In the genomic region with DNA sequence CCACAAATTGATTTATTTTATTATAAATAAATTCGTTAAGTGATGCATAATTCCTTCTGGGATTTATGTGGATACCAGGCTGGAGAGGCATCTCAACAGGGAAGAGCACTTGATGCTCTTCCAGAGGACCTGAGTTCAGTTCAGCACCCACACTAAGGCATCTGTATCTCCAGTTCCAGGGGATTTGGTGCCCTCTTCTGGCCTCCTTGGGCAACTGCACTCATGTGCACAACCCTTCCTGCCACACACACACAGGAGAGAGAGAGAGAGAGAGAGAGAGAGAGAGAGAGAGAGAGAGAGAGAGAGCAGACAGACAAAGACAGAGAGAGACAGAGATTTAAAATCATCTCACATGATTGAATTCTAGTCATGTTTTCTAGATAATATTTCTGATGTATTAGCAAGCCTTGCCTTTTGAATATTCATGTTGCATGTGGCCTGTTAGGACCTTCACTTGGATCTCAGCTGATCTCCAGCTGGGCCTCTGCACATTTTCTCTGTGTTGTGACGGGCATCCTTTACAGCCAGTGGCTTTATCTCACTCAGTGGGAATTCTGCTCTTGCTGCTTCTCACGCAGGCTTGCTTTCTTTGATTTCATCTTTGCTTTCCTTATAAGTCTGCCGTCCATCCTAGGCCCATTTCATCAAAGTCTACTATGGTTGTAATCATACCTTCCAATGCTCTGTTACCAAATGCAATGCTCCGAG, we compare ENCODE assay signal across 12 mouse cellular contexts.
A peak's percentile ranks its signal among the peaks of the same experiment; 100 is the strongest.
DNase-seq lines count a peak whose midpoint lies in the region; ATAC-seq lines count a peak whose summit lies in the region.
"Had no signal": no experiment of that assay in that cellular context is flagged by ENCODE, and none has a peak within 500 bp of the region (broad histone marks: within the 10 kb centered on the region; RNA-seq: fewer than 3 reads in every experiment).

No protein-coding gene starts in this region.

- H3K4me3 ChIP-seq in forebrain, embryonic 15.5 days, result no peak overlapping the region
- H3K4me3 ChIP-seq in forebrain, embryonic 14.5 days (ENCODE audit: low read depth, low read length), result no peak overlapping the region
- no peak overlapping the region for H3K4me3 ChIP-seq in midbrain, embryonic 11.5 days (ENCODE audit: low read depth, low read length)
- no peak overlapping the region for H3K4me3 ChIP-seq in midbrain, embryonic 14.5 days (replicated peaks; ENCODE audit: low read depth, low read length)
- H3K4me3 ChIP-seq: embryonic facial prominence, embryonic 15.5 days had no signal

- no peak for DNase-seq in forebrain, embryonic 14.5 days (ENCODE audit: low spot score)
- peak; percentile 49 for DNase-seq in midbrain, embryonic 11.5 days (ENCODE audit: low spot score, missing footprints)
- DNase-seq in midbrain, embryonic 14.5 days, result no peak
- peak; percentile 33 to 36 for DNase-seq in cerebellum, adult 18-20 months
- peak; percentile 22 for DNase-seq in testis, postnatal 14 days (ENCODE audit: low spot score)
- DNase-seq in left cerebral cortex, postnatal 25 days (ENCODE audit: low spot score in 2 of 2), result no peak
- DNase-seq: adrenal gland, postnatal 14 days; lung, adult 18-20 months had no signal

- 68% methylated on average over 5 of the region's 5 CpGs for WGBS in forebrain, embryonic 15.5 days
- 68% methylated on average over 5 of the region's 5 CpGs for WGBS in forebrain, embryonic 14.5 days
- 77% methylated on average over 5 of the region's 5 CpGs for WGBS in midbrain, embryonic 11.5 days
- 62% methylated on average over 5 of the region's 5 CpGs for WGBS in midbrain, embryonic 14.5 days

- no peak overlapping the region for H3K4me2 ChIP-seq in forebrain, embryonic 15.5 days (replicated peaks)
- H3K4me2 ChIP-seq in forebrain, embryonic 14.5 days (ENCODE audit: low read length), result no peak overlapping the region
- no peak overlapping the region for H3K4me2 ChIP-seq in midbrain, embryonic 11.5 days
- H3K4me2 ChIP-seq in midbrain, embryonic 14.5 days (ENCODE audit: low read length), result no peak overlapping the region
- H3K4me2 ChIP-seq: embryonic facial prominence, embryonic 15.5 days; hindbrain, embryonic 14.5 days had no signal

- no peak overlapping the region for H3K9ac ChIP-seq in forebrain, embryonic 15.5 days (replicated peaks)
- no peak overlapping the region for H3K9ac ChIP-seq in forebrain, embryonic 14.5 days (ENCODE audit: low read length)
- H3K9ac ChIP-seq in midbrain, embryonic 11.5 days (ENCODE audit: low read length), result no peak overlapping the region
- H3K9ac ChIP-seq in midbrain, embryonic 14.5 days (replicated peaks; ENCODE audit: low read length), result no peak overlapping the region
- H3K9ac ChIP-seq: embryonic facial prominence, embryonic 15.5 days; hindbrain, embryonic 14.5 days had no signal

- no peaks in the 10 kb centered on the region for H3K9me3 ChIP-seq in forebrain, embryonic 15.5 days
- 0 out of 2 replicates have a peak, but pooled peaks cover 3% of the 10 kb centered on the region for H3K9me3 ChIP-seq in forebrain, embryonic 14.5 days (replicated peaks; ENCODE audit: control insufficient read depth, low read length)
- peaks cover 2% of the 10 kb centered on the region; the same call in 1 of the 2 replicates for H3K9me3 ChIP-seq in midbrain, embryonic 11.5 days (ENCODE audit: control insufficient read depth, low read length)
- no peaks in the 10 kb centered on the region for H3K9me3 ChIP-seq in midbrain, embryonic 14.5 days (ENCODE audit: control insufficient read depth, low read length)

- no peaks in the 10 kb centered on the region for H3K27me3 ChIP-seq in forebrain, embryonic 15.5 days
- no peaks in the 10 kb centered on the region for H3K27me3 ChIP-seq in forebrain, embryonic 14.5 days (replicated peaks; ENCODE audit: control insufficient read depth, insufficient read depth, low read length)
- H3K27me3 ChIP-seq in midbrain, embryonic 11.5 days (ENCODE audit: control insufficient read depth, insufficient read depth, low read length), result no peaks in the 10 kb centered on the region
- H3K27me3 ChIP-seq in midbrain, embryonic 14.5 days (ENCODE audit: control insufficient read depth, insufficient read depth, low read length), result no peaks in the 10 kb centered on the region
- H3K27me3 ChIP-seq: embryonic facial prominence, embryonic 15.5 days had no signal

- ATAC-seq in forebrain, embryonic 15.5 days (replicated peaks), result no peak
- no peak for ATAC-seq in forebrain, embryonic 14.5 days
- no peak for ATAC-seq in midbrain, embryonic 11.5 days (ENCODE audit: low FRiP score)
- no peak for ATAC-seq in midbrain, embryonic 14.5 days (ENCODE audit: low FRiP score, low TSS enrichment)
- no peak for ATAC-seq in CD4-positive, CD25-positive, alpha-beta regulatory T cell, adult 4 months

- H3K36me3 ChIP-seq in forebrain, embryonic 15.5 days, result no peaks in the 10 kb centered on the region
- no peaks in the 10 kb centered on the region for H3K36me3 ChIP-seq in forebrain, embryonic 14.5 days (ENCODE audit: control insufficient read depth, insufficient read depth, low read length)
- H3K36me3 ChIP-seq in midbrain, embryonic 11.5 days (ENCODE audit: control insufficient read depth, insufficient read depth, low read length), result no peaks in the 10 kb centered on the region
- H3K36me3 ChIP-seq in midbrain, embryonic 14.5 days (ENCODE audit: control insufficient read depth, insufficient read depth, low read length), result no peaks in the 10 kb centered on the region
- H3K36me3 ChIP-seq: embryonic facial prominence, embryonic 15.5 days had no signal

- H3K27ac ChIP-seq in forebrain, embryonic 15.5 days (replicated peaks), result peak overlapping the region; percentile 53
- H3K27ac ChIP-seq in forebrain, embryonic 14.5 days (ENCODE audit: low read depth, low read length), result no peak overlapping the region; the same call in 1 of the 2 replicates
- no peak overlapping the region for H3K27ac ChIP-seq in midbrain, embryonic 11.5 days (ENCODE audit: low read depth, low read length)
- H3K27ac ChIP-seq in midbrain, embryonic 14.5 days (replicated peaks; ENCODE audit: low read depth, low read length), result no peak overlapping the region
- H3K27ac ChIP-seq: embryonic facial prominence, embryonic 15.5 days; hindbrain, embryonic 14.5 days had no signal

- peaks cover 11% of the 10 kb centered on the region for H3K4me1 ChIP-seq in forebrain, embryonic 15.5 days
- H3K4me1 ChIP-seq in forebrain, embryonic 14.5 days (ENCODE audit: control insufficient read depth, insufficient read depth, low read length), result no peaks in the 10 kb centered on the region
- H3K4me1 ChIP-seq in midbrain, embryonic 11.5 days (ENCODE audit: control insufficient read depth, insufficient read depth, low read length), result no peaks in the 10 kb centered on the region
- H3K4me1 ChIP-seq in midbrain, embryonic 14.5 days (ENCODE audit: control insufficient read depth, insufficient read depth, low read length), result no peaks in the 10 kb centered on the region
- H3K4me1 ChIP-seq: embryonic facial prominence, embryonic 15.5 days had no signal

- intact Hi-C loops in left cerebral cortex, postnatal 25 days (cut with DNase I), result no loop called here

Comparison
In these comparisons a context has a peak if more than half of its experiments do, and no peak if none do; other contexts are left out.
1. DNase-seq: peak in midbrain, embryonic 11.5 days (single experiment), cerebellum, adult 18-20 months (2 of 2) and testis, postnatal 14 days (single experiment); none in forebrain, embryonic 14.5 days (single experiment), midbrain, embryonic 14.5 days (single experiment) and left cerebral cortex, postnatal 25 days (0 of 2).